In the genomic region with DNA sequence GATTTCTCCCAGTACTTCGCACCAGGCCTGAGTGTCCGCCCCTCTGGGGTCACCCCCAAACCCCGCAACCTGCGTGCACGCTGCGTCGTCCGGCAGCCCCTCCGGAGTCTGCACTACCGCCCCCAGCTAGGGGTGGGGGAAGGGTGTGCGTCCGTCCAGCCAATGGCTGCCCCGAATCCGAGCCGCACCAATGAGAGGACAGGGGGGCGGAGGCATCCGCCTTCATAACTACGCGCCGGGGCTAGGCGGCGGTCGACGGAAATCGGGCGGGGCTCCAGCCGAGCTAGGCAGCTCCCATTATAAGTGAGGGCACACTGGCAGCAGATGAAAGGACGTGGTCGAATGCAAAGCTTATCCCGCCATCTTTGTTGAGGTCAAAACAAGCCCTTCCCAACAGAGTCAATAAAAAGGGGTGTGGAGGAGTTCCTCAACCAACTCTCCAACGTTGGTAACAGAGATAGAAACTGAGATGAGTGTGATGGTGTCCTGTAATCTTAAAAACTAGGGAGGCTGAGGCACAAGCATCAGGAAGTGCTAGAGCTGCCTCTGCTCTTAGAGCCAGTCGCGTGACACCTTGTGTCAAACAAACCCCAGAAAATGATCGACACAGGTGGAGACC, we compare ENCODE assay signal across 8 mouse cellular contexts. TPM values are rescaled to one million over a fixed set of nuclear protein-coding genes. Genes with fewer than 3 reads are reported as not detected.
DNase-seq lines count a peak whose midpoint lies in the region; ATAC-seq and TF ChIP-seq lines count a peak whose summit lies in the region.

A gene (plus strand): TSS at position 368 of the 619 bp plus-strand sequence.

- no peaks in the 10 kb centered on the region for H3K27me3 ChIP-seq in embryonic facial prominence, embryonic 15.5 days
- no peaks in the 10 kb centered on the region for H3K27me3 ChIP-seq in kidney, embryonic 15.5 days

- TF ChIP-seq CTCF in bone marrow, adult 2 months (IDR thresholded peaks at IDR 0.05; ENCODE audit: control insufficient read depth, insufficient read depth, low read length) = no peak; the same call in 1 of the 2 replicates

- no peaks in the 10 kb centered on the region for H3K9me3 ChIP-seq in embryonic facial prominence, embryonic 15.5 days (replicated peaks)
- no peaks in the 10 kb centered on the region for H3K9me3 ChIP-seq in kidney, embryonic 15.5 days (replicated peaks)

- TF ChIP-seq POLR2A in bone marrow, adult 2 months (IDR thresholded peaks at IDR 0.05; ENCODE audit: borderline replicate concordance, control insufficient read depth, low read depth, low read length) = peak; percentile 71; the same call in 1 of the 2 replicates

- H3K9ac ChIP-seq in embryonic facial prominence, embryonic 15.5 days = peak within 1 kb of the TSS; percentile 58
- peak within 1 kb of the TSS; percentile 83 for H3K9ac ChIP-seq in kidney, embryonic 15.5 days

- H3K4me3 ChIP-seq in bone marrow, adult 2 months (replicated peaks; ENCODE audit: control insufficient read depth, low read depth, low read length) = peak within 1 kb of the TSS; percentile 83
- peak within 1 kb of the TSS; percentile 82 for H3K4me3 ChIP-seq in embryonic facial prominence, embryonic 15.5 days (replicated peaks)
- peak within 1 kb of the TSS; percentile 75 for H3K4me3 ChIP-seq in kidney, embryonic 15.5 days (replicated peaks)

- peaks cover 47% of the 10 kb centered on the region for H3K36me3 ChIP-seq in embryonic facial prominence, embryonic 15.5 days
- H3K36me3 ChIP-seq in kidney, embryonic 15.5 days = peaks cover 49% of the 10 kb centered on the region

- WGBS in bone marrow, adult 2 months = 6% methylated on average over 34 of the region's 34 CpGs
- WGBS in embryonic facial prominence, embryonic 15.5 days = 7% methylated on average over 34 of the region's 34 CpGs
- 7% methylated on average over 34 of the region's 34 CpGs for WGBS in kidney, embryonic 15.5 days

- H3K4me1 ChIP-seq in bone marrow, adult 2 months (ENCODE audit: control insufficient read depth, insufficient read depth, low read length) = peaks cover 4% of the 10 kb centered on the region; the same call in 1 of the 2 replicates
- peaks cover 62% of the 10 kb centered on the region for H3K4me1 ChIP-seq in embryonic facial prominence, embryonic 15.5 days
- H3K4me1 ChIP-seq in kidney, embryonic 15.5 days = peaks cover 48% of the 10 kb centered on the region

- H3K4me2 ChIP-seq in embryonic facial prominence, embryonic 15.5 days (replicated peaks) = peak within 1 kb of the TSS; percentile 91
- peak within 1 kb of the TSS; percentile 87 for H3K4me2 ChIP-seq in kidney, embryonic 15.5 days

- H3K27ac ChIP-seq in bone marrow, adult 2 months (ENCODE audit: control insufficient read depth, insufficient read depth, low read depth, low read length, poor library complexity) = peak within 1 kb of the TSS; percentile 88
- H3K27ac ChIP-seq in embryonic facial prominence, embryonic 15.5 days (replicated peaks) = peak within 1 kb of the TSS; percentile 89
- peak within 1 kb of the TSS; percentile 86 for H3K27ac ChIP-seq in kidney, embryonic 15.5 days

- DNase-seq in 416B (ENCODE audit: low read depth) (peak; percentile 97), liver (peak; percentile 97)
- peak; percentile 98 for DNase-seq in heart, adult 9 months (ENCODE audit: low spot score in 2 of 2)
- DNase-seq in spleen, postnatal 4 days (ENCODE audit: low spot score in 2 of 2) = peak; percentile 95 to 96

- ATAC-seq in embryonic facial prominence, embryonic 15.5 days (ENCODE audit: insufficient number of reproducible peaks, low FRiP score, low TSS enrichment, low read depth) = peak; percentile 93
- ATAC-seq in kidney, embryonic 15.5 days (replicated peaks; ENCODE audit: low FRiP score) = peak; percentile 91
- peak; percentile 66 for ATAC-seq in monocyte, adult 5-6 weeks (replicated peaks; ENCODE audit: insufficient number of reproducible peaks, low FRiP score, low TSS enrichment, poor library complexity, severe bottlenecking)

RNA-seq across cellular contexts. Expression of the gene that starts here (rescaled TPM):
- 845 and 916 TPM in 2 replicates for polyA plus RNA-seq in bone marrow, adult 2 months (2011; ENCODE audit: insufficient read depth, insufficient read length, low replicate concordance, missing spikeins)
- polyA plus RNA-seq in embryonic facial prominence, embryonic 15.5 days (2015; fragmentation: Nextera tagmentation; extraction: Ambion mirVana) = 1,062 and 1,100 TPM in 2 replicates
- 1,132 and 1,166 TPM in 2 replicates for polyA plus RNA-seq in kidney, embryonic 15.5 days (2015; fragmentation: Nextera tagmentation; extraction: Ambion mirVana)
- total RNA-seq in monocyte, adult 5-6 weeks (2017) = 966 to 1,078 TPM (median 1,028 TPM) in 3 replicates

Comparison
In these comparisons a context has a peak if more than half of its experiments do, and no peak if none do; other contexts are left out.
1. Peak in every context shown above with its lines: DNase-seq, ATAC-seq, H3K4me3 ChIP-seq and H3K27ac ChIP-seq.